Mouse (Mus musculus) heart, embryonic 14.5 days (tissue): ENCODE results near the gene Ache. TPM values are rescaled to one million over a fixed set of nuclear protein-coding genes. Genes with fewer than 3 reads are reported as not detected.

Experiments used
- ATAC-seq: fragments of 200-750 bp; cut with Nextera tagmentation; 2 replicates; pipeline ENCODE4 v1.8.0; 2017; ENCODE audit warnings: low read depth, moderate TSS enrichment; ENCODE audit not compliant: insufficient number of reproducible peaks, insufficient read depth, low FRiP score
- H3K27ac ChIP-seq, 2 experiments: fragments of 200-500 bp in 1 of 2; fragments of 300-500 bp in 1 of 2; sonication (generic) in 1 of 2; replicated peaks in 1 of 2; 2 replicates each; pipeline ENCODE4 v1.5.1; 2012 to 2014; ENCODE audit warnings: low read depth in 2 of 2, low read length in 2 of 2, control low read depth in 1 of 2, mild to moderate bottlenecking in 1 of 2, mixed read lengths in 1 of 2; ENCODE audit not compliant: control insufficient read depth in 1 of 2, insufficient read depth in 1 of 2
- H3K27me3 ChIP-seq: fragments of 300-500 bp; sonication (generic); 2 replicates; pipeline ENCODE4 v1.6.1; 2014; ENCODE audit warnings: mild to moderate bottlenecking, low read length, control low read depth; ENCODE audit not compliant: control insufficient read depth, insufficient read depth
- H3K36me3 ChIP-seq: fragments of 300-500 bp; sonication (generic); 2 replicates; pipeline ENCODE4 v1.6.1; 2014; ENCODE audit warnings: mild to moderate bottlenecking, control low read depth, low read length, mixed read lengths; ENCODE audit not compliant: control insufficient read depth, insufficient read depth
- H3K4me1 ChIP-seq, 2 experiments: fragments of 200-500 bp in 1 of 2; fragments of 300-500 bp in 1 of 2; sonication (generic) in 1 of 2; 2 replicates each; pipeline ENCODE4 v1.6.1; 2012 to 2014; ENCODE audit warnings: low read length in 2 of 2, control low read depth in 1 of 2, mixed read lengths in 1 of 2; ENCODE audit not compliant: control insufficient read depth in 2 of 2, insufficient read depth in 2 of 2
- H3K4me2 ChIP-seq: fragments of 300-500 bp; sonication (generic); 2 replicates; pipeline ENCODE4 v1.6.1; 2014; ENCODE audit warnings: mild to moderate bottlenecking, low read length
- H3K4me3 ChIP-seq, 2 experiments: fragments of 200-500 bp in 1 of 2; fragments of 300-500 bp in 1 of 2; sonication (generic) in 1 of 2; 2 replicates each; pipeline ENCODE4 v1.5.1; 2012 to 2014; ENCODE audit warnings: low read length in 2 of 2, mild to moderate bottlenecking in 2 of 2, control low read depth in 1 of 2, low read depth in 1 of 2, moderate library complexity in 1 of 2; ENCODE audit not compliant: control insufficient read depth in 1 of 2, insufficient read depth in 1 of 2
- H3K9ac ChIP-seq: fragments of 300-500 bp; sonication (generic); 2 replicates; pipeline ENCODE4 v1.6.1; 2014; ENCODE audit warnings: mild to moderate bottlenecking, low read length
- H3K9me3 ChIP-seq: fragments of 300-500 bp; sonication (generic); 2 replicates; pipeline ENCODE4 v1.6.1; 2016; ENCODE audit warnings: low read length, control low read depth; ENCODE audit not compliant: control insufficient read depth
- WGBS: fragments of 180-500 bp; shearing (Covaris S2); extraction: QIAGEN DNeasy Blood & Tissue Kit; methylation state at CpG from one replicate; pipeline ENCODE4 v1.1.7; 2014; 5-methylcytosine and 5-hydroxymethylcytosine counted together
- polyA plus RNA-seq: library from polyadenylated mRNA; unstranded; fragments of >200 nt; fragmentation: Nextera tagmentation; extraction: Ambion mirVana; gene quantifications from 2 replicates; pipeline ENCODE4 v1.2.1, GENCODE M21; 2014

Gene Ache
- polyA plus RNA-seq, 1 experiment from 2014 or later, result 12.5 TPM

DNA sequence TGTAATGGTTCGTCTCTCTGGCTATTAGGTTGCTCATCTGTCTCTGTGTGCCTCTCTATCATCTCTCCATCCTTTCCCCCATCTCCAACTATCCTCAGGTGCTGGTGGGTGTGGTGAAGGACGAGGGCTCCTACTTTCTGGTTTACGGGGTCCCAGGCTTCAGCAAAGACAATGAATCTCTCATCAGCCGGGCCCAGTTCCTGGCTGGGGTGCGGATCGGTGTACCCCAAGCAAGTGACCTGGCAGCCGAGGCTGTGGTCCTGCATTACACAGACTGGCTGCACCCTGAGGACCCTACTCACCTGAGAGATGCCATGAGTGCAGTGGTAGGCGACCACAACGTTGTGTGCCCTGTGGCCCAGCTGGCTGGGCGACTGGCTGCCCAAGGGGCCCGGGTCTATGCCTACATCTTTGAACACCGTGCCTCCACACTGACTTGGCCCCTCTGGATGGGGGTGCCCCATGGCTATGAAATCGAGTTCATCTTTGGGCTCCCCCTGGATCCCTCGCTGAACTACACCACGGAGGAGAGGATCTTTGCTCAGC lies 4.1 kb downstream of the Ache start:
- no peak for ATAC-seq
- Histone ChIP-seq H3K9me3 (no peaks in the 10 kb centered on the region), H3K27me3 (peaks cover 45% of the 10 kb centered on the region), H3K4me2 (no peak overlapping the region), H3K36me3 (peaks cover 16% of the 10 kb centered on the region), H3K9ac (no peak overlapping the region), H3K4me3 (no peak overlapping the region), H3K27ac (no peak overlapping the region), H3K4me1 (peaks cover 18 to 43% of the 10 kb centered on the region in 2 experiments)
- 70% methylated on average over 15 of the region's 15 CpGs for WGBS

- Histone ChIP-seq H3K9ac (peak overlapping the region; percentile 87), H3K4me1 (peaks cover 12 to 35% of the 10 kb centered on the region in 2 experiments), H3K27me3 (peaks cover 33% of the 10 kb centered on the region), H3K4me2 (peak overlapping the region; percentile 99), H3K9me3 (no peaks in the 10 kb centered on the region), H3K4me3 (peak overlapping the region; percentile 58 to 72), H3K36me3 (peaks cover 34% of the 10 kb centered on the region), H3K27ac (peak overlapping the region; percentile 45 to 94; a peak in 3 of 4 replicates)
- 1% methylated on average over 11 of the region's 15 CpGs for whole genome bisulfite sequencing
- peak; percentile 9; the same call in 1 of the 2 replicates for ATAC-seq
Measured at GRCm38 (mm10) chr5:137293282-137293681, 6.0 kb downstream of the Ache start.

DNA sequence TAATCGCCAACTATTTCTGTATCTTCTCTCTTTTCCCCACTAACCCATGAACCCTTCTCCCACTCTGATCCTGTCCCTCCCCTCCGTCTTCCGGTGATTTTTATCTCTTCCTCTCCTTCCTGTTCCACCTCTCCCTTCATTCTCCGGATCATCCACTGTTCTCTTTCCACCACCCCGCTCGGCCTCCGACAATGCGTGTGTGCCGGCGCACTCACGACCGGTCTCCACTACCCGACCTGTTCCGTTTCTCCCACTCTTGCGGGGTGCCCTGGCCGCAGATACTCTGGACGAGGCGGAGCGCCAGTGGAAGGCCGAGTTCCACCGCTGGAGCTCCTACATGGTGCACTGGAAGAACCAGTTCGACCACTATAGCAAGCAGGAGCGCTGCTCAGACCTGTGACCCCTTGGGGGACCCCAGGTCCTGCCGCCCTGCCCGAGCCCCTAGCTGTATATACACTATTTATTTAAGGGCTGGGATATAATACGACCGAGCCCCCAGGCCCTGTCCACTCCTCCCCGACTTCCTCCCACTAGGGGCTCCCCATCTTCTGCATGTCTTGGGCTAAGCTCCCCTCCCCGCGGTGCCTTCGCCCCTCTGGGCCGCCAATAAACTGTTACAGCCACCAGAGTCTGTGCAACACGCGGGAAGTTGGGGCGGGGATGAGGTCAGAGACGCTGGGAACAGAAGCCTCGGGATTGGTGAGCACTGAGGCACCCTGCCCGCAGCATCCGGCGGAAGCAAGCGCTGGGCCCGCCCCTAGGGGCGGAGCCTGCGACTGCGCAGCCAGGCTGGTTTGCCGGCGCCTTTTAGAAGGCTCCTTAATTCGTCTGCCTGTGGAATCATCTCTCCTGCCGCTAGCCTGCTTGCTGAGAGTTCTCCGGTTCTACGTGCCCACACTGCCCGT lies 6.8 kb downstream of the Ache start, which contains the start of gene Ufsp1:
TSS of gene Ufsp1 (plus strand) at position 791 of the 905 bp plus-strand sequence.
- peaks cover 42% of the 10 kb centered on the region for H3K36me3 ChIP-seq
- peak within 1 kb of the TSS; percentile 93 to 94 for H3K27ac ChIP-seq
- no peaks in the 10 kb centered on the region for H3K9me3 ChIP-seq
- peak; percentile 91 for ATAC-seq
- H3K4me2 ChIP-seq, result peak within 1 kb of the TSS; percentile 99
- peak within 1 kb of the TSS; percentile 58 to 72 for H3K4me3 ChIP-seq
- H3K9ac ChIP-seq, result peak within 1 kb of the TSS; percentile 87
- H3K27me3 ChIP-seq, result peaks cover 27% of the 10 kb centered on the region
- peaks cover 9 to 27% of the 10 kb centered on the region in 2 experiments for H3K4me1 ChIP-seq
- under 1% methylated on average over 52 of the region's 52 CpGs for WGBS

DNA sequence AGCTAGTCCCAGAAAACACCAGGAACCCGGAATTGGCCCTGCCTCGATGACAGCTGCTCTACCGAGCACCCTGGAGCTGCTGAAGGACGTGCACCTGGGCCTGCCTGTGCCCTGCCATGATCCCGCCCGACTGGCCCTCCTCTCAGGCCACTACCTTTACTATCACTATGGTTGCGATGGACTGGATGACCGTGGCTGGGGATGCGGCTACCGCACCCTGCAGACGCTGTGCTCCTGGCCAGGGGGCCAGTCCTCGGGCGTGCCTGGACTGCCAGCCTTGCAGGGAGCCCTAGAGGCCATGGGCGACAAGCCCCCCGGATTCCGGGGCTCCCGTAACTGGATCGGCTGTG lies 7.4 kb downstream of the Ache start:
- Histone ChIP-seq H3K9ac (peak overlapping the region; percentile 87), H3K4me3 (peak overlapping the region; percentile 51 to 58), H3K27me3 (peaks cover 22% of the 10 kb centered on the region), H3K36me3 (peaks cover 48% of the 10 kb centered on the region), H3K4me1 (peaks cover 5 to 21% of the 10 kb centered on the region in 2 experiments; a peak in 2 of 4 replicates), H3K9me3 (no peaks in the 10 kb centered on the region), H3K27ac (peak overlapping the region; percentile 69 to 94), H3K4me2 (peak overlapping the region; percentile 99)
- ATAC-seq, result peak; percentile 11
- 8% methylated on average over 18 of the region's 18 CpGs for WGBS

DNA sequence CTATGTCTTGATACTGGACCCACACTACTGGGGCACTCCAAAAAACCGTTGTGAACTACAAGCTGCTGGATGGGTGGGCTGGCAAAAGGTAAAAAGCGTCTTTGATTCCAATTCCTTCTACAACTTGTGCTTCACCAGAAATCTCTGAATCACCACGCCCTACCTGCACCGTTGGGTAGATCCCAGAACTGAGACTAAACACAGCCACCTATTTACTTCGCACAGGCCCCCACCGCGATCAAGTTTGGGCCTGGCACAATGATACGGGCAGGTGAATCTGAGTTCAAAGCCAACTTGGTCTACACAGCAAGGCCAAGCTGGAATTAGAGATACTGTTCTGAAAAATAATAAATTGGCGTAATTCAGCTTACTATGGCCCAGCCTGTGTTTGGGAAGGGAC lies 8.0 kb downstream of the Ache start:
- Histone ChIP-seq H3K4me3 (peak overlapping the region; percentile 51 to 58; a peak in 3 of 4 replicates), H3K9ac (peak overlapping the region; percentile 87), H3K9me3 (no peaks in the 10 kb centered on the region), H3K27me3 (peaks cover 17% of the 10 kb centered on the region), H3K4me2 (peak overlapping the region; percentile 99), H3K4me1 (peaks cover 5 to 16% of the 10 kb centered on the region in 2 experiments; a peak in 1 of 4 replicates), H3K27ac (peak overlapping the region in 1 of 2 experiments; percentile 94; a peak in 2 of 4 replicates), H3K36me3 (peaks cover 54% of the 10 kb centered on the region)
- WGBS, result 79% methylated on average over 9 of the region's 9 CpGs
- ATAC-seq, result no peak

- H3K9me3 ChIP-seq, result no peaks in the 10 kb centered on the region
- no peak overlapping the region for H3K4me3 ChIP-seq
- H3K9ac ChIP-seq, result no peak overlapping the region
- H3K27ac ChIP-seq, result no peak overlapping the region
- H3K36me3 ChIP-seq, result peaks cover 58% of the 10 kb centered on the region
- peaks cover 13% of the 10 kb centered on the region for H3K27me3 ChIP-seq
- no peak overlapping the region for H3K4me2 ChIP-seq
- 90% methylated on average over 15 of the region's 15 CpGs for WGBS
- no peak for ATAC-seq
- peaks cover 5 to 16% of the 10 kb centered on the region in 2 experiments; a peak in 1 of 4 replicates for H3K4me1 ChIP-seq
Measured at GRCm38 (mm10) chr5:137295712-137296111, 8.4 kb downstream of the Ache start.

DNA sequence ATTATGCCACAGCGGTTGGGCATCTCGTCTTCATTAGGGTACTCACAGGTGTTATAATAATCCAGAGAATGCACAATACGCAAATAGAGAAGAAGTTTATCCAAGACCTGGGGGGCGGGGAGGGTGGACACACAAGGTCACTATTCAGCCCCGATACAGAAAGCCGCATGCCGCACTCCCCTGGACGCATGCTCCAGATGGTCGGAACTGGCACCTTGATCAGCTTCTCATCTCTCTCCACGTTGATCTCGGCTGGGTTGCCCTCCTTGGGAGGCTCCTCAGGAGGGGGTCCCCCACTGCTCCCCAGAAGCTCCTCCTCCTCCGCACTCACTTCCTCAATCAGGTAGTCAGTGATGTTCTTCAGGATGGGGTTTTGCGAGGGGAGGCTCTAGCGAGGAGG lies 9.8 kb downstream of the Ache start:
- no peaks in the 10 kb centered on the region for H3K9me3 ChIP-seq
- WGBS, result 89% methylated on average over 14 of the region's 14 CpGs
- H3K4me3 ChIP-seq, result no peak overlapping the region
- H3K4me1 ChIP-seq, result peaks cover 5 to 20% of the 10 kb centered on the region in 2 experiments; a peak in 2 of 4 replicates
- no peak overlapping the region for H3K9ac ChIP-seq
- no peak for ATAC-seq
- H3K27me3 ChIP-seq, result peaks cover 3% of the 10 kb centered on the region; the same call in 1 of the 2 replicates
- H3K4me2 ChIP-seq, result no peak overlapping the region
- no peak overlapping the region for H3K27ac ChIP-seq
- peaks cover 72% of the 10 kb centered on the region for H3K36me3 ChIP-seq
